Mouse (Mus musculus): Measurements from ENCODE around the gene Tmem150a. TPM values are rescaled to one million over a fixed set of nuclear protein-coding genes. Genes with fewer than 3 reads are reported as not detected.

Tmem150a gene
- polyA plus RNA-seq (2015; fragmentation: Nextera tagmentation; extraction: Ambion mirVana): 16.4 and 18.0 TPM in 2 replicates

DNA sequence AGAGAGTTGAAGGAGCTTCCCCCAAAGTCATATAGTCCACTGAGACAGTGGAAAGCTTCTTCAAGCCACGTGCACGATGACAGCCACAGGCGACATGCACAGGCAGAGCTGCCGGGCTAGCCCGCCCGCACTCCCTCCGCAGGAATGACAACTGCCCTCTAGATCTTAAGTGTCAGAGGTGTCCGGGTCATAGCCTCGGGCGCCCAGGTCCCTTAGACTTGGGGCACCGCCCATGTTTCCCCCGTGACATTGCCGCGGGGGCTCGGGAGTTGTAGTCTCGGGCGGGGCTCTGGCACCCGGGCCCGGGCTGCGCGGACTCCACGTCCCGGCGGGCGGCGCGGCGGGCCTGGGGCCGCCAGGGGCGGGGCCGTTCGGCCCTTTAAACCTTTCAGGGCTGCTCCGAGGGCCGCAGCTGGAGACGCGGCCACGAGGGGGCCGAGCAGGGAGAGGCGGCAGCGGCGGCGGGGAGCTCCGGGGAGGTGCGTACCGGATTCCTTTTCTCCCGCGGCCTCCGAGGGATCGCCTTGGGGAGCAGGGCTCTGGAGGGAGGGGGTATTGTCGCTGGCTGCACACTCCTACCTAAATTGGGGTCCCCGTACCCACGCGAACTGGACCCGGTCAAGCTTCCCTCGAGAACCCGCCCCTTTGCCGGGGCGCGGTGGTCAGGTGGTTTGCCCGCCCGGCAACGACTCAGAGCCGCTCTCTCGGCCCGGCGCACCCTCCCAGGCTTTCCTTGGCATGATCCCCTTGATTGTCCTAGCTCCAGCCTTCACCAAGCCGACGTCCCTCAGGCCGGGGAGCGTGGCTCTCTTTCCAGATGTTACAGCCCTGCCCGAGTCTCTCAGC lies at the start of gene Tmem150a:
Tmem150a (plus strand) TSS at position 382 of the 846 bp plus-strand sequence.
- ATAC-seq: peak; percentile 91
- H3K4me1 ChIP-seq (ENCODE audit: control insufficient read depth, insufficient read depth, low read length): peaks cover 37% of the 10 kb centered on the region
- peak within 1 kb of the TSS; percentile 67 for H3K4me3 ChIP-seq (ENCODE audit: low read length)
- H3K4me2 ChIP-seq (ENCODE audit: low read depth, low read length): peak within 1 kb of the TSS; percentile 85
- 0 out of 2 replicates have a peak, but pooled peaks cover 4% of the 10 kb centered on the region for H3K36me3 ChIP-seq (ENCODE audit: control insufficient read depth, insufficient read depth, low read length)
- H3K27me3 ChIP-seq (replicated peaks; ENCODE audit: control insufficient read depth, insufficient read depth, low read length): no peaks in the 10 kb centered on the region
- 0 out of 2 replicates have a peak within 1 kb of the TSS, but pooled peaks have one; percentile 4 for H3K27ac ChIP-seq (ENCODE audit: low read length)
- peak within 1 kb of the TSS; percentile 73 for H3K9ac ChIP-seq (ENCODE audit: low read depth, low read length)
- under 1% methylated on average over 69 of the region's 71 CpGs for WGBS
- no peaks in the 10 kb centered on the region for H3K9me3 ChIP-seq (ENCODE audit: control insufficient read depth, low read length)

DNA sequence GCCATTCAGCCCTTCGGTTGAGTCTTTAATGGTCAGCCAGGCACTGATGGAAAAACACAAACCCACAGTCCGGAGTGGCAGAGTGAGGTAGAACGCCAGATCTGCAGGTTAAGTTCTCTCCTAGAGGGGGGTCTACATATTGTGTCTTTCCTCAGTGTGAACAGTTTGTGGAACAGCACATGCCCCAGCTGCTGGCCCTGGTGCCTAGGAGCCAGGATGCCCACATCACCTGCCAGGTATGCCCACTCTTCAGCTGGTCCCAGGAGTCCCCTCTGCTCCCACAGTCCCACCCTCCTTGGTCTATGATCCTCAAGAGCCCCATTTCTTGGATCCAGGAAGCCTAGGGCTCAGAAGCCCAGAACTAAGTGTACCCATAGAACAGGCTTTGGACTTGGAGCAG lies 43.0 kb upstream of the Tmem150a start:
- H3K4me1 ChIP-seq (ENCODE audit: control insufficient read depth, insufficient read depth, low read length): no peaks in the 10 kb centered on the region
- no peak overlapping the region for H3K9ac ChIP-seq (ENCODE audit: low read depth, low read length)
- no peak overlapping the region for H3K4me3 ChIP-seq (ENCODE audit: low read length)
- no peak for ATAC-seq
- H3K27ac ChIP-seq (ENCODE audit: low read length): no peak overlapping the region
- WGBS: 87% methylated on average over 3 of the region's 3 CpGs
- no peaks in the 10 kb centered on the region for H3K9me3 ChIP-seq (ENCODE audit: control insufficient read depth, low read length)
- H3K27me3 ChIP-seq (replicated peaks; ENCODE audit: control insufficient read depth, insufficient read depth, low read length): no peaks in the 10 kb centered on the region
- H3K4me2 ChIP-seq (ENCODE audit: low read depth, low read length): no peak overlapping the region
- H3K36me3 ChIP-seq (ENCODE audit: control insufficient read depth, insufficient read depth, low read length): no peaks in the 10 kb centered on the region

DNA sequence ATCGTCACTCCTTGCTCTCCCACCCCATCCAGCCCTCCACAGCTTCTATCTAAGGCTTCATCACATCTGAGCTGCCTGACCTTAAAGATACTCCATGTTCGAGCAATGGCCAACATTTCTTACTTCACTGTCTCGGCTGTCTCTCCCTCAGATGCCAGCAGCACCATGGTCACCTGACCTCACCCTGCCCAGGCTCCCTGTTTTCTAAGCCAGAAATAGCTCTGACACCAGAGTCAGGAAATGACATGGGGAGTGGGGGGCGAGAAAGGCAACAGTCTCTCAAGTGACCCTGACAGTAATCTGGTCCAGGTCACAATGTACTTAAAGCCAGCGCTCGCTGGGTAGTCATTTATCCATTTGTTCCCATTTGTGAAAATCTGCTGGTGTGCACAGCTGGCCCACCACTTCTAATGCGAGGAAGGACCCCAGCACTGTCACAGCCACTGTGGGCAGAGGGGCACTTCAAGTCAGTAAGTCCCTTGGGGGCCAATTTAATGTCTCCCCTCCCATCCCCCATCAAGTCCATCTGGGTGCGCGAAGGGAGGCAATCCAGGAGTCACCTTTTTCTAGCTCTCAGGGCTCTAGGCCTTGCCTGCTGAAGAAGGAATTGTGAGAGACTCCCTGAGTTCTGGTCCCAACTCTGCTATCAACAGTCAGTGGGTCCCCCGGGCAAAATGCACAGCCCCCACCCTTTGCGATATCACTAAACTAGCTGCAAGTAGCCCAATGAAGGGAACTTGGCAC lies 42.0 kb upstream of the Tmem150a start:
- no peak for ATAC-seq
- 86% methylated on average over 11 of the region's 11 CpGs for WGBS
- H3K9me3 ChIP-seq (ENCODE audit: control insufficient read depth, low read length): no peaks in the 10 kb centered on the region
- no peak overlapping the region for H3K27ac ChIP-seq (ENCODE audit: low read length)
- H3K4me1 ChIP-seq (ENCODE audit: control insufficient read depth, insufficient read depth, low read length): no peaks in the 10 kb centered on the region
- H3K4me2 ChIP-seq (ENCODE audit: low read depth, low read length): no peak overlapping the region
- H3K36me3 ChIP-seq (ENCODE audit: control insufficient read depth, insufficient read depth, low read length): no peaks in the 10 kb centered on the region; the same call in 1 of the 2 replicates
- no peak overlapping the region for H3K4me3 ChIP-seq (ENCODE audit: low read length)
- H3K27me3 ChIP-seq (replicated peaks; ENCODE audit: control insufficient read depth, insufficient read depth, low read length): no peaks in the 10 kb centered on the region
- no peak overlapping the region for H3K9ac ChIP-seq (ENCODE audit: low read depth, low read length)

DNA sequence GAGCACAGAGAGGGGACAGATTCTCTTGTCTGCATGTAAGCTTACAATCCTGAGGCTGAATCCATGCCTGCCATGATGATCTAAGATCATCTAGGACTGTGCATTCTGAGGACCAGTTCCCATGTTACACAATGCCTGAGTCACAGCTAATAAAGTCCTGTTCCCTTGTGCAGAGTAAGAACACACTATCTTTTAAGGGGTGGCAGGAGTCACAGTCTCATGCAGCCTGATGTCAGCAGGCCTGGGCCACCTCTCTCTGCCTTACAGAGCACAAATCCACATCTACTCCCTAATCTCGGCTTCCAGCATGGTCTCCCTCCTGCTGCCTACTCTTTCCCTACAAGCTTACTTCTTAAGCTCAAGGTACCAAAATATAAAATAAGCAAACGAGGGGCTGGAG lies 39.9 kb upstream of the Tmem150a start:
- 86% methylated on average over 2 of the region's 2 CpGs for WGBS

DNA sequence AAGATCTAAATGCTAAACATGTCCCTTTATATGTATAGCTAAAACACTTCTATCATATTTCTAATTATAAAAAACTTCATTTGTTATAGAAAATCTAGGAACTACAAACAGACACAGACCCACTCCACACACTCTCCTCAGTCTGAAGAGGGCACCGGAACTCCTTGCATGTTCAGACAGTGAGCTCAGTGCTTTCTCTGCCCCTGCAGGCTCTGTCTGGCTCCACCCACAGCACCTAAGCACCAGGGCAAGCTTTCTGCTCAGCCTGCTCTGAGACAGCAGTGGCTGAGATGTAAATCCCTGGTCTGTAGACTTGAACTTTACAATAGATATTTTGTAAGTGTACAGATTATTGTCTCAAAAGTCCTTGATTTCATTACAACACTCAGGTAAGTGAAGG lies 39.2 kb upstream of the Tmem150a start:
- Histone ChIP-seq H3K9ac (ENCODE audit: low read depth, low read length) (no peak overlapping the region), H3K27ac (ENCODE audit: low read length) (no peak overlapping the region), H3K36me3 (ENCODE audit: control insufficient read depth, insufficient read depth, low read length) (peaks cover 4% of the 10 kb centered on the region; the same call in 1 of the 2 replicates), H3K9me3 (ENCODE audit: control insufficient read depth, low read length) (no peaks in the 10 kb centered on the region), H3K4me1 (ENCODE audit: control insufficient read depth, insufficient read depth, low read length) (no peaks in the 10 kb centered on the region), H3K4me3 (ENCODE audit: low read length) (no peak overlapping the region), H3K4me2 (ENCODE audit: low read depth, low read length) (no peak overlapping the region), H3K27me3 (replicated peaks; ENCODE audit: control insufficient read depth, insufficient read depth, low read length) (no peaks in the 10 kb centered on the region)
- no peak for ATAC-seq
- 71% methylated on average over 1 of the region's 1 CpGs for WGBS

More for the DNA sequence above, 39.9 kb upstream of the Tmem150a start:
- Histone ChIP-seq H3K9me3 (ENCODE audit: control insufficient read depth, low read length) (no peaks in the 10 kb centered on the region), H3K9ac (ENCODE audit: low read depth, low read length) (no peak overlapping the region), H3K4me1 (ENCODE audit: control insufficient read depth, insufficient read depth, low read length) (no peaks in the 10 kb centered on the region), H3K4me3 (ENCODE audit: low read length) (no peak overlapping the region), H3K27ac (ENCODE audit: low read length) (no peak overlapping the region), H3K27me3 (replicated peaks; ENCODE audit: control insufficient read depth, insufficient read depth, low read length) (no peaks in the 10 kb centered on the region), H3K36me3 (ENCODE audit: control insufficient read depth, insufficient read depth, low read length) (peaks cover 4% of the 10 kb centered on the region; the same call in 1 of the 2 replicates), H3K4me2 (ENCODE audit: low read depth, low read length) (no peak overlapping the region)
- ATAC-seq: no peak

DNA sequence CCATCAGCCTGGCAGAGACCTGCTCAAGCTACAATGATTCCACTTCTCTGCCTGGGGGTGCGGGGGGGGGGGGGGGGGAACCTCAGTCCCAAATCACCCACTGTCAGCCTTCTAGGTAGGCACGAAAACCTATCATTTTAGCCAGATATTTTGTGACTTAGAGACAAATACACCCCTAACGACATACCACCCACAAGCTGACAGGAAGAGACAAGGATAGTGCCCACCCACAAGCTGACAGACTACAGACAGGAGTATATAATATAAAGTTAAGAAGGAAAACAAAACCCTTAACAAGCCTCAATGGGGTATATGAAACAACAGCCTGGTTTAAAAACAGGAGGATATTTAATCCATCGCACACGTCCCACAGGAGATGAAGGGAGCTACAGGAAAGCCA lies 36.8 kb upstream of the Tmem150a start:
- WGBS: 84% methylated on average over 5 of the region's 5 CpGs
- H3K4me1 ChIP-seq (ENCODE audit: control insufficient read depth, insufficient read depth, low read length): no peaks in the 10 kb centered on the region
- ATAC-seq: no peak

DNA sequence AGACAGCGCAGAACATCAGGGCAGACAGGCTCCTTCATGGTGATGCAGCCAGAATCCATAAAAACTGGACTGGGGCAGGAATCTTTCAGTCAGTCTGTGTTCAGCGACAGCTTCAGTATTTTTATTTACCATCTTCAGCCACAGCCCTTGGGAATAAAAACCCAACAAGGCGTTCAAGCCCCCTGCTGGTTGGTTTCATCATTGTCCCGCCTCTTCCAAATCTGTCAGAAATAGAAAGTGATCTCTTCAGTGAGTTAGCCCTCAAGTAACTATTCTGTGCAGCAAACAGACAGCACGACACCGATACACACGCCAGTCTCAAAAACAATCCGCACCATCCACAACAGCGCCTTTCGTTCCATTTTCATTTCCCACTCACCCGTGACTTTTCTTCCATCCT lies 36.2 kb upstream of the Tmem150a start:
- 78% methylated on average over 11 of the region's 11 CpGs for WGBS
- no peak for ATAC-seq
- Histone ChIP-seq H3K9ac (ENCODE audit: low read depth, low read length) (no peak overlapping the region), H3K27ac (ENCODE audit: low read length) (no peak overlapping the region), H3K4me2 (ENCODE audit: low read depth, low read length) (no peak overlapping the region), H3K36me3 (ENCODE audit: control insufficient read depth, insufficient read depth, low read length) (peaks cover 8% of the 10 kb centered on the region; the same call in 1 of the 2 replicates), H3K4me1 (ENCODE audit: control insufficient read depth, insufficient read depth, low read length) (no peaks in the 10 kb centered on the region), H3K27me3 (replicated peaks; ENCODE audit: control insufficient read depth, insufficient read depth, low read length) (no peaks in the 10 kb centered on the region), H3K4me3 (ENCODE audit: low read length) (no peak overlapping the region), H3K9me3 (ENCODE audit: control insufficient read depth, low read length) (no peaks in the 10 kb centered on the region)

More for the DNA sequence above, 36.8 kb upstream of the Tmem150a start:
- Histone ChIP-seq H3K27ac (ENCODE audit: low read length) (no peak overlapping the region), H3K9me3 (ENCODE audit: control insufficient read depth, low read length) (no peaks in the 10 kb centered on the region), H3K36me3 (ENCODE audit: control insufficient read depth, insufficient read depth, low read length) (peaks cover 8% of the 10 kb centered on the region; the same call in 1 of the 2 replicates), H3K4me3 (ENCODE audit: low read length) (no peak overlapping the region), H3K9ac (ENCODE audit: low read depth, low read length) (no peak overlapping the region), H3K4me2 (ENCODE audit: low read depth, low read length) (no peak overlapping the region), H3K27me3 (replicated peaks; ENCODE audit: control insufficient read depth, insufficient read depth, low read length) (no peaks in the 10 kb centered on the region)

DNA sequence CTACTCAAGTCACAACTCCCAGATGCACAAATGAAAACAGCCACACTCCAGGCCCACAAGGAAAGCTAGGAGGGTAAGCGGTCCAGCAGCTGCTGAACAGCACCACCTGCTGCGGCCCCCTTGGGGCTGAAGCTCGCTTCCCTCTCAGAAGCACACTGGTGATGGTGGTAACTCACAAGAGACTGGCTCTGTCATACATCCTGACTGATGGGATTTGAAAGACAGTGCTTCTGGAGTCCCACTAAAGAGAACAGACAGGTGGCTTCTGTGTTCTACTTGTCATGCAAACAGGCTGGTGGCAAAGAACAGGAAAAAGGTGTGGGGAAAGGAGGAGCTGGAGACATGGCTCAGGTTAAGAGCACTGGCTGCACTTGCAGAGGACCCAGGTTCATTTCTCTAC lies 32.3 kb upstream of the Tmem150a start:
- H3K36me3 ChIP-seq (ENCODE audit: control insufficient read depth, insufficient read depth, low read length): 0 out of 2 replicates have a peak, but pooled peaks cover 8% of the 10 kb centered on the region
- no peaks in the 10 kb centered on the region for H3K4me1 ChIP-seq (ENCODE audit: control insufficient read depth, insufficient read depth, low read length)
- no peak for ATAC-seq

DNA sequence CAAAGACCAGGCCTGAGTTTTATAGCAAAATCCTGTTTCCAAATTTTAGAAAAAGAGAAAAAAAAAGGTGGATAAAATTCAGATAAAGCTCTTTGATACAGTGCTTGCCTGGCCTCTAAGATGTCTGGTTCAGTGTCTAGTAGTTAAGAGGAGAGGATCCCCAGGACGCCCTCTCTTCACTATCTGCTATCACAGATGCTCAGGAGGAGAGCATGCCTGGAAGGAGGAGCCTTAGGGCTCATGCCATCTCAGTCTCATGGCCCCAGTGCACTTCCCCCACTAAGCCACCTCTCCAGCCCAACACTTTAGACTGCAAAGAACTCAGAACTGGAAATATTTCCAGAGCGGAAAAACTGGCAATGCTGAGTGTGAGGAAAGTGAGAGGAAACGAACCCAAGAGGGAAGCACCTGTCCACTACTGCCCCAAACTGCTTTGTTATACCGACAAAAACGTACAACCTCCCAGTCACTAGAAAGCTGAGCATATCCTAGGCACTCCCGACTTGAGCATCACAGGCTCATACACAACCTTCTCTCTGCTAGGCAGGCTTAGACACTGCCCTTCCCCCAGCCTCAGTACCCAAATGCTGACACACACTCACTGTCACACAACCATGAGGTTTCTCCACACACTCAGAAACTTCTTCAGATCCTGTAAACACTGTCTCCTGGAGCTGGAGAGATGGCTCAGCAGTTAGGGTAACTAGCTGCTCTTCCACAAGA lies 31.3 kb upstream of the Tmem150a start:
- Histone ChIP-seq H3K4me3 (ENCODE audit: low read length) (no peak overlapping the region), H3K27me3 (replicated peaks; ENCODE audit: control insufficient read depth, insufficient read depth, low read length) (no peaks in the 10 kb centered on the region), H3K36me3 (ENCODE audit: control insufficient read depth, insufficient read depth, low read length) (0 out of 2 replicates have a peak, but pooled peaks cover 8% of the 10 kb centered on the region), H3K9me3 (ENCODE audit: control insufficient read depth, low read length) (no peaks in the 10 kb centered on the region), H3K4me1 (ENCODE audit: control insufficient read depth, insufficient read depth, low read length) (no peaks in the 10 kb centered on the region), H3K27ac (ENCODE audit: low read length) (no peak overlapping the region), H3K4me2 (ENCODE audit: low read depth, low read length) (no peak overlapping the region), H3K9ac (ENCODE audit: low read depth, low read length) (no peak overlapping the region)
- peak; percentile 40; the same call in 1 of the 2 replicates for ATAC-seq
- 90% methylated on average over 6 of the region's 6 CpGs for WGBS

More for the DNA sequence above, 32.3 kb upstream of the Tmem150a start:
- Histone ChIP-seq H3K4me3 (ENCODE audit: low read length) (no peak overlapping the region), H3K9me3 (ENCODE audit: control insufficient read depth, low read length) (no peaks in the 10 kb centered on the region), H3K27me3 (replicated peaks; ENCODE audit: control insufficient read depth, insufficient read depth, low read length) (no peaks in the 10 kb centered on the region), H3K4me2 (ENCODE audit: low read depth, low read length) (no peak overlapping the region), H3K27ac (ENCODE audit: low read length) (no peak overlapping the region), H3K9ac (ENCODE audit: low read depth, low read length) (no peak overlapping the region)
- 93% methylated on average over 3 of the region's 3 CpGs for WGBS

Data from intestine, embryonic 16.5 days (tissue).